Mouse (Mus musculus) retina, postnatal 7 days (tissue): ENCODE measurements at regions not wholly inside any gene's neighbourhood (a gene's known extent, or its start where the extent isn't known, plus 50 kb on each side); places are given as distances from the start of the nearest gene placed in this dataset.

ENCODE experiments used
- DNase-seq: peaks from one replicate; pipeline ENCODE4 v3.0.0-alpha.2; 2012; ENCODE audit warnings: low read depth, low spot score

DNA sequence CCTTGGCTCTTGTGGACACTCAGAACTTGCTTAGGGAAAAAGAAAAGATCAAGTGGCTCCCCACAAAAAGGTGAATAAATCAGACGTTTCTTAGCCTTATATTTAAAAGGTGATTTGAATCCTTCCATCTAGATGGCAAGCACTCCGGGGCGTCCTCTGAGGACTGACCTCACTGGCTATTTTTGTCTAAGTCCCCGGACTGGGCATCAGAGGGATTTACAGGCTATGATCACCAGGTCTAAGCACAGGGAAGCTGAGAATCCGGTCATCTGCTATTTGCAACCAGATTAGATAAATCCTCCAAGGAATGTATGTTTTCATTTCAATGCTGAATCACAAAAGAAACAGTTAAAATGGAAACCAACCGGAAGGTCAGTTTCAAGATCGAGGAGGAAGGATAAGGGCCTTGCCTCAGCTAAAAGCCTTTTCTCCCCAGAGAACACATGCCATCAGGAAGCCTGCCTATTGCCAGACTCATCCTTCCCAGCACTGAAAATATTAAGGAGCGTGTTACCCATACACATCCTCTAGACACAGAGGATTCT, 342.1 kb downstream of the Lpin1 start:
- DNase-seq = no peak

DNA sequence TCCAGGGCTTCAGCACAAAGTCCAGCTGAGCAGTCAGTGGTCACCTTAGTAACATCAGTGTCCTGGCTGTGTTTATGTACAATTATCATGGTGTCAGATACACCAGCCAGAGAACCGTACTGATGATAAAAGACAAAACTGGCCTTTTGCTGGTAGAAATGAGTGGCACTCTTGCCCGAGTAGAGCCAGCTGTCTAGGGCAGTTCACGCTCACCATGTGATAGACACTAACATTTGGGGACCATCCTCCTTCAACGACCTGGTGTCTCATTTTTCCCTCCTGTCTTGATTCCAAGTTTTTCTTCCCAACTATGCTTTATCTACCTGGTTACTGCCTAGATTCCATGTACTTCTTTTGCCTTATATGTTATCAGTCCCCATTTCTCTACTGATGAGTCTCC, 349.3 kb downstream of the Lpin1 start:
- no peak for DNase-seq

DNA sequence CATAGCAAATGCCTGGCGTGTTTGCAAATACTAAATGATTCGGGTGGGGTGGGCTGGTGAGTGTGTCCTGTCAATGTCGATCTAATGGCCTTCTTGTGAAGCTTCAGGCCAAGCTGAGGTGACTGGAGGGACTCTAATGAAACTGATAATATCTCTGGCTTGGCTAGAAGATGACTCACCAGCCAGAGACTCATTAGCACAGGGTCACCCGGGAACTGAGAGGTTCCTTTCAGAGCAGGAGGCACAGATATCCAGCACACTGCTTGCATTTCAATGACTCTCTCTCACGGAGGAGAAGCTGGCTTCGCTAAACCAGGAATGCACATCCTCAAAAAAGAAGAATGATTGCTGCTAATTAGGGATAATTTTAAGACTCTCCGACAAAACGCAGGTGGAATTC, 349.8 kb downstream of the Lpin1 start:
- no peak for DNase-seq

DNA sequence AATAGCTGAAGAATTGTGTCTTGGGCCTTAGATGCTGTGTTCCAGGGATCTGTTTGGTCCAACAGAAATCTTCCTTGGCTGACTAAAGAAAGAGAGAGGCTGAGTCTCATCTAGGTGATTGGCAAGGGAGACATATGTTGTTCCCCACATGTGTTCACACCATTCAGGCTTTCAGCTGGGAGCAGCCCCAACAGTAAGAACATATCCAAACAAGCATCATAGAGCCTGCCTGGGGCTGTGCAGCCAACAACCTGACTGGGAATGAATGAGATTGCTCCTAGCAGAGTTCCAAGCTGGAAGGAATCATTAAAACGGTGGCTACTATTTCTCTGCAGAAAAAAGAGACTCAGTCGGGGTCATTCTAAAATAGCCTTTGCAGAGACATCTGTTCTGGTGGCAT, 350.3 kb downstream of the Lpin1 start:
- DNase-seq = no peak

DNA sequence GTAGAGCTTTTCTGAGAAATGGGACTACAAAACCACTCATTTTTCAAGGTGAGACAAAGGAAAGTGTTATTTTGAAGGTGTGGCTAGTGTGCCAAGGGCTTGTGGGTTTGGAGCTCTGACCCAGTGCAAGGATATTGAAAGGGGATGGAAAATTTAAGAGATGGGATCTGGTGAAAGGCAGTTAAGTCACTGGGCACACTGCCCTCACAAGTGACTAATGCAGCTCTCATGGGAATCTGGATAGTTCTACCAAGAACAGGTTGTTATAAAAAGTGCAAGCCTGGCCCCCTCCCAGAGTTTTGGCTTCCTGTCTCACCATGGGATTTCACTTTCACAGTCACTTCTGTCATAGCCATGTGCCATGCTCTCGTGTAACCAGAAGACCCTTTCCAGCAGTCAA, 360.1 kb downstream of the Lpin1 start:
- no peak for DNase-seq

DNA sequence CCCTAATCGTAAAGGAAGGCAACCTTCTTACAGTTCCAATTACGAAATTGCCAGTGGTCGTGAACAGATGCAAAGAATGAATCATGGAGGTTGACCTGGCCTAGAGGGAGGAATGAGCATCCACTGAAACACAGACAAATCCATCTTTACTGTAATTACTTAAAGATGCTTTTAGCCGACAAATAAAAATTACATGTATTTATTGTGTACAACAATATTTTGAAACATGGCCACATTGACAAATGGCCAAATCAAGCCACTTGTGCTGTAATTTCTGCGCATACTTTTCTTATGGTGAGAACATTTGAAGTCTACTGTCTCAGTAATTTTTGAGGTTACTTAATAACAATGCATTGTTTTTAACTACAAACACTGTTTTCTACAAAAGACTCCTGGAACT, 360.7 kb downstream of the Lpin1 start:
- DNase-seq = no peak

DNA sequence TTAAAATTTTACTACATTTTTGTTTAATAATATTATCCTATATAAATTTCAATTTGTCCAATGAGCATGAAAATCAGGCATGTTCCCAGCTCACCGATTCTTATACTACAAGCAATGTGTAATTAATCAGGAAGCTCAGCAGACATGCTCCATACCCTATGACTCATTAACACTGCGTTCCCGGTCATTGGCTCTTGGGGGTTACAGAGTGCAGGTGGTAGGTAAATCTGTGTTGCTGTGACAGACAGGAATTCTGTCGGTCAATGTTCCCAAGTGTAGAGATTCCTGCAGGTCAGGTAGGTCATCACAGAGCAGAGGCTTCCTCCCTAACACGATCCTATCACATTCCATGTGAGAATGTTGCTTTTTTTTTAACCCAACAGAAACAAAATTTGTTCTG, 371.0 kb downstream of the Lpin1 start:
- DNase-seq = no peak

DNA sequence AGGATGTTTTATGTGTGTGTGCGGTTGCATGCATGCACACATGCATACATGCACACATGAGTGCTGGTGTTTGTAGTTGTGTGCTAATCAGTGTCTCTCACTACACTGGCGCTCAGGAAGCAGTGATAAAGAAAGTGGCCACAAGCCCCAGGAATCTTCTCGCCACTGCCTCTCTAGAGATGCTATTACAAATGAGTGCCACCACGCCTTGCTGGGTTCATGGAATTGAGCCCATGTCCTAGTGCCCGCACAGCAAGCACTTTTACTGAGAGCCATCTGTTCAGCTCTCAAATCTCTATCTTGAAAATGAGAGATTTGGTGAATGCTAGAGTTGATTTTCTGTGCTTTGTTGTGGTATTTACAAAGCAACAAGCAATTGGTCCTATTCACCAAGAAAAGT, 373.3 kb downstream of the Lpin1 start:
- DNase-seq = no peak

DNA sequence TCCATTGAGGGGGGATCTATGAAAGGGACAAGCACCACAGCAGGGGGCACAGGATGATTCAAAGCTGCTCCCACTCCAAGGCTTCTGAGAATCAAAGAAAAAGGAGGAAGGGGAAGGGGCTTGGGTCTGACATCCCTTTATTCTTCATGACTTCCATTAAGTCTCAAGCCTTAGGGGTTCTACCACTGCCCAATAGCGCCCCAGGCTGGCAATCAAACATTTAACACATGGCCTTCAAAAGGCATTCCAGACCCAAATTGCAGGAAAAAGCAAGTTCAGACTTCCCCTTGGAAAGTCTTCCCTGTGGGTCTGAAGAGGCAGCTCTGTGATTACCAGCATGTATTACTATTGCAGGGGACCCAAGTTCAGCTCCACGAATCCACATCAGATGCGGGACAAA, 377.2 kb downstream of the Lpin1 start:
- no peak for DNase-seq

DNA sequence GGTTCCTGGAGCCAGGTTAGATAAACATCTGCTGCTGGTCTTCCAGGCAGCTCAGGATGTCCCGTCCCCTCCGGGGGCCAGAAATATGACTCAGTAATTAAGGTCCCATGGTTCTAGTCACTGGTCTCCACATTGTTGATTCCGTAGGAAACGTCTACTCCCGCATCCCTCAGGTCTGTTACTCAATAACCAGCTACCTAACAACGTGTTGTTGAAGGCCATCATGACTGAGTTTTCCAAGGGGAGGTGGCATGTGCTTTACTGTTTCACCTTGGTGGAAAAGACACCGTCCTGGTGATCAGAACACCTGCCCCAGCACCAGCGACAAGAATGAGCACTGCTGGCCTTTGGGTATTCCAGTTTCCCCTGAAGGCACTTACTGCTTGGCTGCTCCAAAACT, 377.9 kb downstream of the Lpin1 start:
- DNase-seq = no peak

DNA sequence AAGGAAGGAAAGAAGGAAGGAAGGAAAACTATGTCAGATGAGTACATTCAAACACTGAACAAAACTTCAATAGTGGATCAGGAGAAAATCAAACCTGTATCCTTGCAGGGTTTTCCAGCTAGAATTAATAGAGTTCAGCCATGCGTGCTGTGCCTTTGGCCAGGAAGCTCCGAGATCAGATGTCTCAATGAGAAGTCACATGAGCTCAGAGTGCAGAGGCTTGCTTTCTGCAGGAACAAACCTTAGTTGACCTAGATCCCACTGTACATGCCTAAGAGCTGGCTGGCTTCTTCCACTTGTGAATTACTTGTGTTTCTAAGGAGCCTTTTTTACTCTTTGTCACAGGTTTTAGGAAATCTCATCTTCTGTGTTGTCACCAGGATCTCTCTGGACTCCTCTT, 378.7 kb downstream of the Lpin1 start:
- DNase-seq = no peak

DNA sequence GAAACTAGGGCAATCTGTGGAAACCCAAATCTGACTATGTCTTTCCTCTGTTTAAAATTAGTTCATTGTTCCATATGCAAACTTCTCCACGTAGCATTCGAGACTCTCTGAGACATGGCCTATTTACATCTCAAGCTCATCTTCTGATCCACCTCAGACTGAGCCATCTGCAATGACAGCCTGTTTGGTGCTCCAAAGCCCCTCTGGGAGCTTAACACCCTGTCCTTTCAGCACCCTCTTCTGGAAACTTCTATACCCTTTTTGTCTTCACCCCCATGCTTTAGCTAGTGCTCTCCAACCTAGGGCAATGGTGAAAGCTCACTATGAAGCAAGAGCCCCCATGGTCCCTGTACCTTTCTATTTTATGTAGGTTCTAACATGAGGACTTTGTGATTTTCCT, 379.7 kb downstream of the Lpin1 start:
- DNase-seq = no peak

DNA sequence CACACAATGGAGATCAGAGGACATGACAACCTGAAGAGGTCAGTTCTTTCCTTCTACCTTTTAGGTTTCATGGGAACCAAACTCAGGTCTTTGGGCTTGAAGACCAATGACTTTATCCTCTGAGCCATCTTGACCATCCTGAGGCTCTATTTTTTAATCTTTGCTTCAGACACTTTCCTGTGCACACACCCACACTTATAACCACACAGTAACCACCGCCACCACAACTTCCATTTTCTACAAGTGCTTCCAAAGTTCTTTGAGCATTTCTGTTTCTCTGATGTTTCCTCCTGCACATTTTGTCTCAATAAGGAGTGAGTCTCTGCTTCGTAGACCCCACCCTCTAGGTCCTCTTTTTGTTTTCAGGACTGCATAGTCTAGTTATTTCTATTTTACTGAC, 385.3 kb downstream of the Lpin1 start:
- no peak for DNase-seq

DNA sequence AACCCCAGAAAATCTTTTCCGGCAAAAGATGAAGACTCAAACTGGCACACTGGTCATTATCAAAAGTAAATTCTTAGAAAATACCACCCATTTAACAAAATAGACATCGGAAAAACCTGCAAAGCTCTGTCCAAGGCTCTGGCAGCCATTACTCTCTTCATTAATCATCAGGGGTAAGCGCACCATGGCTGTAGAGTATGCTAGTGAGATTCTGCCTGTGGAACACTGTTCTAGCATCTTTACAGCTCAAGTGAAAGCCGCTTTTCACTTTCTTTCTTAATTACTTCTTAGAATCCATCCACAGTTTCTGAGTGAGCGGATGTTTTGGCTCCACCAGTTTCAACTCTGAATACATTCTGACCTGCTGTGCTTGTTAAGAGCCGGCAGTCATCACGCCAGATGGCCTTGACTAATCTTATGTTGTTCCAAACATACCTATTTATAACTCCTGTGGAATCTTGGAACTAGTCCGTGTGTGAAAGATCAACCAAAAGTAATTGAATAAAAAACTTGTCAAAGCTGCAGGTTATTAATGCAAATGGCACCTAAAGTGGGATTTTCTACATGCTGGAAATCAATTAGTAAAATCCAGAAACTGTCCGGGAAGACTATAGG, 387.8 kb downstream of the Lpin1 start:
- DNase-seq = no peak

DNA sequence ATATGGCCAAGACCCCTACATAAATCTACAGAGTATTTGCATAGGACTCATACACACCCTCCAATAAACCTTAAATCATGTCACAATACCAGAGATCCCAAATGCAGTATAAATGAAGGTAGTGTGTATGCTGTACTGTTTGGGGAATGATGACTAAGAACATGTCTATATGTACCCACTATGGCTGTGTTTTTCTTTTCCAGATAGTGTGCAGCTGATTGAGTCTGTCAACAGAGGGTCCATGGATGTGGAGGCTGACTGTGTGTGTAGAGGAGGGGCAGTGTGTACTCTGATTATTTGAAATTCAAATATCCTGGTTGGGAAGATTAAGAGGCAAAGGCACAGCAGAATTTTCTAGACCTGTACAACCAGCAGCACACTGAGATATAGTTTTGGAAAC, 388.6 kb downstream of the Lpin1 start:
- DNase-seq = no peak

DNA sequence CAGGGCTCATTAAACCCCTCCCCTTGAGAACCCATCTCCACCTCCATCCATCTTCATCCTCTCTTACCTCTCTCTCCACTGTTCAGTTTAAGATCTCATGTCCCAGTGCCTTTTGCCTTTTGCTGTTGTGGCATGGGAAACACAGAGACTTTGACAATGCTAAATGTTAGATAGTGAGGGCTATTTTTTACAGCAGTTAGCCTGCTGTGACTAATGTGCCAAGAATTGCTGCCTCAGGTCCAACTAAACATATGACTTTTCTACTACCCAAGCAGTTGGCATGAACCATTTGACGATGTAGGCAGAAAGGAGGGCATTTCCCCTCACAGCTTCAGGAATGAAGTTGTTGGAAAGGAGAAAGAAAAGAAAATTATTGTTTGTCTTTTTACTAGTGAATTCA, 389.6 kb downstream of the Lpin1 start:
- no peak for DNase-seq

DNA sequence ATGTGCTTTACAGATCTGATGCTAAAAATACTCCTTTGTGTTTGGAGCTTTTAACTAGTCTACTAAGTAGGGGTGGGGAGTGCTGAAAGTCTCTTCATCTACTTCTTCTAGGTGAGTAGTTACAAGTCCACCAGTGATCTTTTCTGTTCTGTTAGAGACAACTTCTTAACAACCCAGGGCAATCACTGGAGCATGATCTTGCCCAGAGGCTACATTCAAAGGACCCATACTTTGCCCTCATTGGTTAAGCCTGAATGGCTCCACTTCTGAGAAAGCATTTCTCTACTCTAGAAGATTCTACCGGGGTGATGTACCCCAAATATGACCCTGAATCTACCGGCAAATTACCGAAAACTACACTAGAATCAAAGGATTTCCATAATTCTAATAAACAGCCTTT, 390.2 kb downstream of the Lpin1 start:
- DNase-seq = no peak

DNA sequence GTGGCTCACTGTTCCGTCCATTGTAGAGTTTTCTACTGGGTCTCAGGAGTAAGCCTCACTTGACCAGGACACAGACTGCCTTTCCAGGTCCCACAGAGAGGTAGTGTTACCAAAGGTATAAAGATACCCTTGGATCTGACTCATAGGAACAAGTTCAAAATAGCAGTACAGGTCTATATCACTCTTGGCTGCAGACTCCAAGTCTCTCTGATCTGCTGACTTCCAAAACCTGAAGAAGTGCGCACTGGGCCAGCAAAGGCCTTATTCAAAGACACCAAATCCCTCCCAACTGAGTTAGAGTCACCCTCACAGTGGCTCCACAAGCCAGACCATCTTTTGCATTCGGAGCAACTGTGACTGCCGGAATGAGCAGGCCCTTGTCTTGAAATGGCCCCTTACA, 391.9 kb downstream of the Lpin1 start:
- DNase-seq = no peak

DNA sequence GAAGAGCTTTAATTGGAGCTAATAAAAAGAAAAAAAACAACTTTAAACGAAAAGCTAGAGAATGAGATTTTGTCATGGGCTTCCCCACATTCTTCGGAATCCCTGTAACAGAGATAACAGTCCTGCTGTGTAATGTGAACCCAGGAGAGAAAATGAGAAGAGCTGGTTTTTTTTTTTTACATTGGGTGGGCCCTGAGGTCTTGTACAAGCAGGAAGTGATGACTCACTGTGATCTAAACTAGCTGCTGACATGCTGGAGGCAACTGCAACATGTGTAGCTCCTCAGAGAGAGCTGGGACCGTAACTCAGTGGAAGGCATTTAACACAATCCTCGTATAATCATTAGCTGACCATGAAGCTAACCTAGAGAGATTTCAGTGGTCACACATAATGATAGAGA, 393.8 kb upstream of the Trib2 start:
- DNase-seq = no peak

DNA sequence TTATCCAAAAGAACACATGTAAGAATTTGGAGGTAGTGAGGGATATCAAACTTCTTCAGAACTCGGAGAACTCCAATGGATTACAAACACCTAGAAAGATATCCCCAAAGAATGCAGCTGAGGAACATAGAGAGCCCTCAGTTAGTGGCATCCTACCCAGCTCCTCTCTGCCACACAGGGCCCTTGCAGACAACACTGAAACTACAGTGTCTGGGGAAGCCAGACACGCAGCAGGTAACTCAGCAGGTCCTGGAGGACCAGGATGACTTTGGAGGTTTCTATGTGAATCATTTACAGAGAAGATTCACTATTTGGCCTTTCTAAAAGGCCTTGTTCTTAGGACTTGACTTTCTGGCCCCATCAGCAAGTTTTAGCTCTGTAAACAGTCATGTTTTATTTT, 393.4 kb upstream of the Trib2 start:
- no peak for DNase-seq

DNA sequence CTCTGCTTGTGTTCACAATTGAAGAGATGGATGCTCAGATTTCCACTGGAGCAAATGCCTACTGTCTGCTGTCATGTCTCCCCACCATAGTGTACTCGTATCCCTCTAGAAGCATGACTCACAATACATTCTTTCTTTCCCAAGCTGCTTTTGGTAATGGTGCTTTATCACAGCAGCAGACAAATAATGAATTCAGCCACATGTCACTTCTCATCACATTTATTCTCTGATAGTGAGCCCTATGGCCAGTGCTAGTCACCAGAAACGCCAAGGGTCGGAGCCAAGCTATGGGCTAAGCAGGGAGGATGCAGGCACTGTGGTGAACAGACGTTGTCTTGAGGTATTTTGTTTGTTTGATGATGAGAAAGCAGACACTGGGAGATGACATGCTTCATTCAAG, 388.2 kb upstream of the Trib2 start:
- DNase-seq = no peak

DNA sequence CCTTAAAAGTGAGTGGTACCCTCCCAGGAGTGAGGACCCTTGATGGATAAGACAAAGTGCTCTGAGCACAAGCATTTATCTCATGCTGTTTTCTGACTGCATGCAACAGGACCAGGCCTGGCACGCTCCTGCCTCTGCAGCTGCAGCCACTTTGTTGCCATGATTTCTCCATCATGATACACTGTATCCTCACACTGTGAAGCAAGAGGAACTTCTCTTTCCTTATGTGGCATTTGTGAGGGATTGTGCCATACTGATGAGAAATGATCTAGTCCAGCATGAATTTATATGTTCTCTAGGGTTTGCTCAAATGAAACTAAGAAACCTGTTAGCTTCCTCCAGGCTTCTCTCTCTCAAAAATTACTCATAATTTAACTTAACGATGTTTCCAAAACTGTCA, 380.2 kb upstream of the Trib2 start:
- DNase-seq = no peak

DNA sequence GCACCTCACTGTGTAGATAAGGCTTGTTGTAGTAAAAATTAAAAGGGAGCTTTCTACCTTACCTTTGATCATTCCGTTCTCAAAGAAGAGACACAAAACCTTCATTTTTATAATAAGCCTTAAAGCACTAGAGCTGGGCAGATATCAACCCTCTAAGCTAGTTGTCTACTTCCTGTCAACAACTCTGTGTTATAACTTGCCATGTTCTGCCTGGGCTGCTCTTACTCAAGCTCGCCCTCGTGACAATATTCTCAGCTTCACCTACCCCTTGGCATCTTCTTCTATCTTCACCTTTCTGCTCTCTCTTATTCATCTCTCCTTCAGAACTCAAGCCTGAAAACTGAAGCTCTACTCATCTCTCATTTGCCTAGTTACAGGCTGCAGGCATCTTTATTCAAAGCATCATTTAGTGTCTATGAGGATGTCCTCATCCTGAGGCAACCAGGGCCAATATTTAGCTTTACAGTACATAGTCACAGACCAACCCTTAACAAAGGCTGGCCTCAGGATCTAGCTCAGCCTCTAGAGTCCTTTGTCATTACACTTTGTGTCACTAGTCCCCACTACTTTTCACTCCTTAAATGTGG, 375.2 kb upstream of the Trib2 start:
- DNase-seq = no peak

DNA sequence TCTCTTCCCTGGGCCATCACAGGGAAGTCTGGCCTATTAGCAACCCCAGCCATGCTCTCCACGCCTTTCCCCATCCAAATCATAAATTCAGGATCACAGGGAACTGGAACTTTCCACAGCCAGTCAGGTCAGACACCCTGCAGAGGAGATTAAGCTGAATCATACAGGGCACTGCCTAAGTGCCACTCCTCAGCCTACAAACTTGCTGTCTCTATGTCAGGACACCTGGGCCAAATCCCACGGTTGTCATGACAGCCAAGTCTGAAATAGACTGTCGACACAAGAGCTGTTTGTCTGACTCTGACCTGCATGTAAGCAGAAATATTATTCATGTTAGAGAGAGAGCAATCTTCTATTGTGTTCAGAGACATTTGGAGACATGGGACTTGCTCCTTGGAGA, 374.0 kb upstream of the Trib2 start:
- DNase-seq = no peak
